Mouse (Mus musculus) thymus, adult 2 months (tissue): ENCODE measurements around the gene Tmem263.

ENCODE experiments used
- CTCF ChIP-seq: fragments of 200-500 bp; IDR thresholded peaks from 2 replicates; pipeline ENCODE4 v1.5.1; 2012; ENCODE audit warnings: mild to moderate bottlenecking, control low read depth, low read length, moderate library complexity, borderline replicate concordance; ENCODE audit not compliant: control insufficient read depth, poor library complexity, insufficient read depth; ENCODE audit errors: extremely low read depth
- POLR2A ChIP-seq: fragments of 200-500 bp; IDR thresholded peaks from 2 replicates; pipeline ENCODE4 v1.6.1; 2012; ENCODE audit warnings: mild to moderate bottlenecking, low read length, control low read depth, moderate library complexity; ENCODE audit not compliant: control insufficient read depth, poor library complexity, insufficient read depth; ENCODE audit errors: extremely low read depth

GRCm38 (mm10) chr10:85164791-85165190 lies 62.4 kb downstream of the Tmem263 start:
- TF ChIP-seq POLR2A (no peak), CTCF (no peak)
